In the genomic region with DNA sequence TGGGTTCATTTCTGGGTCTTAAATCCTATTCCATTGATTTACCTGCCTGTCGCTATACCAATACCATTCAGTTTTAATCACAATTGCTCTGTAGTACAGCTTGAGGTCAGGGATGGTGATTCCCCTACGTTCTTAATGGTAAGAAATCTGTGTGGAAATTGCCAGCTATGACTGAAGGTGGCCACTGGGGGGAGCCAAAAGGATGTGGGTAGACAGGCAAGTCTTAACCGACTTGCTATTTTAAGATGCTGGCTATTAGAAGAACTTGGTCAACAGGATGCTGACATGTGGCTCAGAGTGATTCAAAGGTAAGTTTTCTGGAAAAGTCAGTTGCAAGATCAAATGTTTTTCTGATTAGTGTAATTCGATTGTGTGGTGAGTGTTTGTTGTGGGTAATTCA, we compare ENCODE assay signal across 8 mouse cellular contexts. TPM values are rescaled to one million over a fixed set of nuclear protein-coding genes. Genes with fewer than 3 reads are reported as not detected.
DNase-seq lines count a peak whose midpoint lies in the region; ATAC-seq and TF ChIP-seq lines count a peak whose summit lies in the region.

No protein-coding gene starts in this region.

- no peaks in the 10 kb centered on the region for H3K9me3 ChIP-seq in midbrain, embryonic 10.5 days (replicated peaks)
- H3K9me3 ChIP-seq in midbrain, embryonic 13.5 days, result no peaks in the 10 kb centered on the region
- no peaks in the 10 kb centered on the region for H3K9me3 ChIP-seq in hindbrain, embryonic 11.5 days (ENCODE audit: control insufficient read depth, low read length)

- TF ChIP-seq CTCF in embryonic fibroblast, embryonic 13.5 days (IDR thresholded peaks at IDR 0.05; ENCODE audit: borderline replicate concordance, insufficient read depth, low read length), result peak; percentile 37; the same call in 1 of the 2 replicates
- peak; percentile 88 for TF ChIP-seq CTCF in left cerebral cortex, adult 2 months (IDR thresholded peaks at IDR 0.05)
- no peak for TF ChIP-seq CTCF in thymus, adult 2 months (IDR thresholded peaks at IDR 0.05; ENCODE audit: borderline replicate concordance, control insufficient read depth, extremely low read depth, insufficient read depth, low read length, poor library complexity)

- intact Hi-C loops in left cerebral cortex, adult 2 months (cut with DNase I), result loop anchor here (2.0 to 5.0 kb wide), 5 partner anchors 83 to 1745 kb away; no protein-coding TSS in a partner anchor

- no peak overlapping the region for H3K4me2 ChIP-seq in midbrain, embryonic 13.5 days (replicated peaks)
- H3K4me2 ChIP-seq in hindbrain, embryonic 11.5 days (replicated peaks; ENCODE audit: low read depth, low read length), result no peak overlapping the region

- no peak for TF ChIP-seq POLR2A in embryonic fibroblast, embryonic 13.5 days (IDR thresholded peaks at IDR 0.05; ENCODE audit: low read depth, low read length)
- no peak for TF ChIP-seq POLR2A in thymus, adult 2 months (IDR thresholded peaks at IDR 0.05; ENCODE audit: control insufficient read depth, extremely low read depth, insufficient read depth, low read length, poor library complexity)

- no peak for ATAC-seq in midbrain, embryonic 13.5 days
- peak; percentile 31; the same call in 1 of the 2 replicates for ATAC-seq in hindbrain, embryonic 11.5 days (ENCODE audit: low FRiP score)

- no peaks in the 10 kb centered on the region for H3K27me3 ChIP-seq in midbrain, embryonic 10.5 days (ENCODE audit: low read depth, poor library complexity, severe bottlenecking)
- no peaks in the 10 kb centered on the region for H3K27me3 ChIP-seq in midbrain, embryonic 13.5 days
- H3K27me3 ChIP-seq in hindbrain, embryonic 11.5 days (ENCODE audit: control insufficient read depth, insufficient read depth, low read length), result no peaks in the 10 kb centered on the region
- H3K27me3 ChIP-seq in thymus, adult 2 months (ENCODE audit: control insufficient read depth, insufficient read depth, low read length), result no peaks in the 10 kb centered on the region

- DNase-seq in midbrain, embryonic 10.5 days (ENCODE audit: low spot score), result peak; percentile 67
- DNase-seq in adrenal gland, postnatal 4 days (ENCODE audit: low spot score in 2 of 2), result peak; percentile 39 to 43
- peak; percentile 80 for DNase-seq in hindbrain, embryonic 11.5 days (ENCODE audit: low spot score)
- DNase-seq in left cerebral cortex, adult 2 months (ENCODE audit: extremely low spot score in 1 of 2, low spot score in 2 of 2), result peak; percentile 72 to 79
- peak; percentile 10 to 41 for DNase-seq in natural killer cell, adult 2 months (ENCODE audit: low spot score in 2 of 2)
- DNase-seq in thymus, adult 2 months, result peak; percentile 54

- 20% methylated on average over 4 of the region's 4 CpGs for WGBS in midbrain, embryonic 10.5 days
- WGBS in midbrain, embryonic 13.5 days, result 14% methylated on average over 4 of the region's 4 CpGs
- 18% methylated on average over 4 of the region's 4 CpGs for WGBS in hindbrain, embryonic 11.5 days
- WGBS in thymus, adult 2 months, result 11% methylated on average over 4 of the region's 4 CpGs

- no peak overlapping the region for H3K9ac ChIP-seq in midbrain, embryonic 13.5 days (replicated peaks)
- H3K9ac ChIP-seq in hindbrain, embryonic 11.5 days (ENCODE audit: low read depth, low read length), result no peak overlapping the region

- no peaks in the 10 kb centered on the region for H3K36me3 ChIP-seq in midbrain, embryonic 10.5 days
- H3K36me3 ChIP-seq in midbrain, embryonic 13.5 days, result no peaks in the 10 kb centered on the region
- no peaks in the 10 kb centered on the region for H3K36me3 ChIP-seq in hindbrain, embryonic 11.5 days (ENCODE audit: control insufficient read depth, insufficient read depth, low read length)
- no peaks in the 10 kb centered on the region for H3K36me3 ChIP-seq in thymus, adult 2 months (ENCODE audit: control insufficient read depth, insufficient read depth, low read length)

- H3K4me1 ChIP-seq in midbrain, embryonic 10.5 days, result 0 out of 2 replicates have a peak, but pooled peaks cover 6% of the 10 kb centered on the region
- peaks cover 11% of the 10 kb centered on the region for H3K4me1 ChIP-seq in midbrain, embryonic 13.5 days (replicated peaks)
- H3K4me1 ChIP-seq in embryonic fibroblast, embryonic 13.5 days (ENCODE audit: control insufficient read depth, insufficient read depth, low read length), result no peaks in the 10 kb centered on the region
- H3K4me1 ChIP-seq in hindbrain, embryonic 11.5 days (replicated peaks; ENCODE audit: control insufficient read depth, insufficient read depth, low read length), result no peaks in the 10 kb centered on the region
- H3K4me1 ChIP-seq in thymus, adult 2 months (replicated peaks; ENCODE audit: control insufficient read depth, insufficient read depth, low read length), result no peaks in the 10 kb centered on the region

- H3K4me3 ChIP-seq in midbrain, embryonic 10.5 days, result no peak overlapping the region
- no peak overlapping the region for H3K4me3 ChIP-seq in midbrain, embryonic 13.5 days (replicated peaks)
- H3K4me3 ChIP-seq in embryonic fibroblast, embryonic 13.5 days (ENCODE audit: insufficient read depth, low read length), result no peak overlapping the region
- H3K4me3 ChIP-seq in hindbrain, embryonic 11.5 days (ENCODE audit: low read depth, low read length), result no peak overlapping the region
- no peak overlapping the region for H3K4me3 ChIP-seq in left cerebral cortex, adult 2 months
- H3K4me3 ChIP-seq in thymus, adult 2 months (ENCODE audit: control insufficient read depth, insufficient read depth, low read length), result no peak overlapping the region

- H3K27ac ChIP-seq in midbrain, embryonic 10.5 days (replicated peaks), result no peak overlapping the region
- H3K27ac ChIP-seq in midbrain, embryonic 13.5 days, result no peak overlapping the region
- no peak overlapping the region for H3K27ac ChIP-seq in embryonic fibroblast, embryonic 13.5 days (ENCODE audit: insufficient read depth, low read length)
- H3K27ac ChIP-seq in hindbrain, embryonic 11.5 days (ENCODE audit: low read depth, low read length), result no peak overlapping the region
- H3K27ac ChIP-seq in left cerebral cortex, adult 2 months, result no peak overlapping the region
- no peak overlapping the region for H3K27ac ChIP-seq in thymus, adult 2 months (ENCODE audit: control insufficient read depth, insufficient read depth, low read length)

RNA-seq across cellular contexts. Expression of gene Bod1l, which starts 43.6 kb away (rescaled TPM):
- polyA plus RNA-seq in midbrain, embryonic 10.5 days (2016; fragmentation: Nextera tagmentation; extraction: Ambion mirVana), result 15.6 and 18.0 TPM in 2 replicates
- polyA plus RNA-seq in midbrain, embryonic 13.5 days (2015; fragmentation: Nextera tagmentation; extraction: Ambion mirVana), result 29.9 and 31.8 TPM in 2 replicates
- total RNA-seq in adrenal gland, postnatal 4 days (2021), result 10 to 100 TPM; 33.7 to 36.9 TPM
- polyA plus RNA-seq in embryonic fibroblast, embryonic 13.5 days (2011; ENCODE audit: insufficient read length, low read depth, missing spikeins), result 26.2 and 27.4 TPM in 2 replicates
- polyA plus RNA-seq in hindbrain, embryonic 11.5 days (2014; fragmentation: Nextera tagmentation; extraction: Ambion mirVana), result 27.1 and 27.8 TPM in 2 replicates
- 10 to 100 TPM; 40.1 to 42.5 TPM for total RNA-seq in left cerebral cortex, adult 2 months (2021)
- polyA plus RNA-seq in thymus, adult 2 months (2012; rRNA removed), result 7.5 and 8.4 TPM in 2 replicates

Comparison
In these comparisons a context has a peak if more than half of its experiments do, and no peak if none do; other contexts are left out.
1. DNase-seq: peak in every context shown above with its lines; median percentile 80 in hindbrain, embryonic 11.5 days; 76 in left cerebral cortex, adult 2 months; 67 in midbrain, embryonic 10.5 days; 54 in thymus, adult 2 months; 41 in adrenal gland, postnatal 4 days; 26 in natural killer cell, adult 2 months.